Mouse (Mus musculus): Measurements from ENCODE around the gene Tle6. TPM values are rescaled to one million over a fixed set of nuclear protein-coding genes. Genes with fewer than 3 reads are reported as not detected.

Gene Tle6
- total RNA-seq, 2 experiments from 2014 or later: 9.7 to 10.9 TPM

- intact Hi-C loops (cut with DNase I): loop anchor here (5.0 kb wide), 1 partner anchor 33 kb away; no protein-coding TSS in a partner anchor
- DNase-seq (ENCODE audit: low spot score in 2 of 2): no peak
Observed at GRCm38 (mm10) chr10:81550257-81550656, 50.6 kb downstream of the Tle6 start.

- intact Hi-C loops (cut with DNase I): no loop called here
- no peak for DNase-seq (ENCODE audit: low spot score in 2 of 2)
Observed at GRCm38 (mm10) chr10:81548944-81549343, 51.9 kb downstream of the Tle6 start.

GRCm38 (mm10) chr10:81546788-81547571 is 53.9 kb downstream of the Tle6 start:
- intact Hi-C loops (cut with DNase I): no loop called here
- DNase-seq (ENCODE audit: low spot score in 2 of 2): no peak

GRCm38 (mm10) chr10:81546332-81546731 is 54.5 kb downstream of the Tle6 start:
- intact Hi-C loops (cut with DNase I): no loop called here

GRCm38 (mm10) chr10:81545161-81545747 is 55.6 kb downstream of the Tle6 start, which contains the start of gene Gna11:
Gna11 (minus strand) TSS chr10:81545190.
- intact Hi-C loops (cut with DNase I): loop anchor here (1.0 kb wide), 1 partner anchor 49 kb away; the partner anchor contains the start of gene Ncln
- peak; percentile 100 for DNase-seq (ENCODE audit: low spot score in 2 of 2)

More at GRCm38 (mm10) chr10:81546332-81546731, 54.5 kb downstream of the Tle6 start:
- no peak for DNase-seq (ENCODE audit: low spot score in 2 of 2)

- intact Hi-C loops (cut with DNase I): loop anchor here (1.0 kb wide), 1 partner anchor 48 kb away; the partner anchor contains the start of gene Ncln
- no peak for DNase-seq (ENCODE audit: low spot score in 2 of 2)
Observed at GRCm38 (mm10) chr10:81544296-81545160, 56.3 kb downstream of the Tle6 start.

- intact Hi-C loops (cut with DNase I): no loop called here
- no peak for DNase-seq (ENCODE audit: low spot score in 2 of 2)
Observed at GRCm38 (mm10) chr10:81543633-81544032, 57.2 kb downstream of the Tle6 start.

GRCm38 (mm10) chr10:81542727-81543460 is 58.0 kb downstream of the Tle6 start:
- intact Hi-C loops (cut with DNase I): no loop called here
- DNase-seq (ENCODE audit: low spot score in 2 of 2): no peak

GRCm38 (mm10) chr10:81541803-81542202 is 59.1 kb downstream of the Tle6 start:
- intact Hi-C loops (cut with DNase I): no loop called here
- DNase-seq (ENCODE audit: low spot score in 2 of 2): no peak

GRCm38 (mm10) chr10:81541363-81541762 is 59.5 kb downstream of the Tle6 start:
- intact Hi-C loops (cut with DNase I): no loop called here

More at GRCm38 (mm10) chr10:81541363-81541762, 59.5 kb downstream of the Tle6 start:
- DNase-seq (ENCODE audit: low spot score in 2 of 2): no peak

Other genes starting within 250 kb of the Tle6 start
- 10 to 100 TPM; 39.6 to 40.9 TPM for gene Mfsd12, start 243.6 kb downstream of the Tle6 start, total RNA-seq (2021)
- gene 4930404N11Rik, start 235.3 kb downstream of the Tle6 start, total RNA-seq (2021): 1 to 10 TPM in 1 of 2 experiments, under 1 TPM in 1; 0.49 to 2.2 TPM
- 10 to 100 TPM; 67.8 to 72.2 TPM for gene Fzr1, start 222.6 kb downstream of the Tle6 start, total RNA-seq (2021)
- 100 to 1,000 TPM in 1 of 2 experiments, 10 to 100 TPM in 1; 80.0 to 103 TPM for gene Dohh, start 216.6 kb downstream of the Tle6 start, total RNA-seq (2021)
- gene Gm48551, start 216.6 kb downstream of the Tle6 start, total RNA-seq (2021): 1 to 10 TPM; 2.5 to 4.3 TPM
- gene Gm48552, start 212.1 kb downstream of the Tle6 start, total RNA-seq (2021): 1 to 10 TPM; 1.9 to 4.9 TPM
- gene Smim24, start 208.0 kb downstream of the Tle6 start, total RNA-seq (2021): under 1 TPM; 0.77 to 0.94 TPM
- 10 to 100 TPM; 87.9 to 96.9 TPM for gene Nfic, start 145.4 kb downstream of the Tle6 start, total RNA-seq (2021)
- 100 to 1,000 TPM; 256 to 303 TPM for gene Celf5, start 118.4 kb downstream of the Tle6 start, total RNA-seq (2021)
- gene Ncln, start 104.7 kb downstream of the Tle6 start, total RNA-seq (2021): 10 to 100 TPM; 74.9 to 88.8 TPM
- gene S1pr4, start 100.9 kb downstream of the Tle6 start, total RNA-seq (2021): under 1 TPM; 0.43 to 0.52 TPM
- gene Gna15, start 76.8 kb downstream of the Tle6 start, total RNA-seq (2021): 1 to 10 TPM; 2.3 to 3.1 TPM
- 100 to 1,000 TPM; 103 to 115 TPM for gene Gna11, start 55.9 kb downstream of the Tle6 start, total RNA-seq (2021)
- 100 to 1,000 TPM; 652 to 731 TPM for gene Aes, start 41.6 kb downstream of the Tle6 start, total RNA-seq (2021)
- 10 to 100 TPM; 23.7 to 37.6 TPM for gene Tle2, start 26.5 kb downstream of the Tle6 start, total RNA-seq (2021)
- gene BC025920, start 5.2 kb upstream of the Tle6 start, total RNA-seq (2021): 1 to 10 TPM; 3.5 to 3.6 TPM
- 10 to 100 TPM; 22.7 to 29.4 TPM for gene Sirt6, start 26.7 kb upstream of the Tle6 start, total RNA-seq (2021)
- 10 to 100 TPM; 37.8 to 46.7 TPM for gene Ankrd24, start 27.5 kb upstream of the Tle6 start, total RNA-seq (2021)
- gene Gm10778, start 48.0 kb upstream of the Tle6 start, total RNA-seq (2021): 1 to 10 TPM; 3.9 to 4.1 TPM
- gene Zfp433, start 103.8 kb upstream of the Tle6 start, total RNA-seq (2021): 10 to 100 TPM in 1 of 2 experiments, 1 to 10 TPM in 1; 9.6 to 10.4 TPM
- 10 to 100 TPM in 1 of 2 experiments, 1 to 10 TPM in 1; 8.4 to 12.7 TPM for gene Gm3055, start 170.1 kb upstream of the Tle6 start, total RNA-seq (2021)
- 1 to 10 TPM; 3.3 to 3.4 TPM for gene Gm4767, start 211.1 kb upstream of the Tle6 start, total RNA-seq (2021)

Data from left cerebral cortex, postnatal 36 days (tissue).